In the genomic region with DNA sequence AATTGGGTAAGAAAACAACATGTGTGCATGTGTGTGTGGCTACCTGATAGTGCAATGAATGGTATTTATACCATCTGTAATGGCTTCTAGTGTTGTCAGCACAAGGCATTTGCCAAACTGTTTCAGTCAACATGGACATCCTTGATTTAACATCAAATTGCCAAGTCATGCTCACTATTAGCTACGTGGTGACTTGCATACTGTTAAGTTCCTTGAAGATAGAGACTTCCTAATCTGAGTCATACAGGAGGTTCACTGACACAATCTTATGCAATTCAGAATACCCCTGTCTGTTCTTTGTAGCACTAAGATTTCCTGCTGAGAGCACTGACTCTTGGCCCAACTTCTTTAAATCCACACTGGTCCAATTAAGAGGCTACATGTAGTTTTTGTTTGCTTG, we compare ENCODE assay signal across 14 mouse cellular contexts. TPM values are rescaled to one million over a fixed set of nuclear protein-coding genes. Genes with fewer than 3 reads are reported as not detected.
DNase-seq lines count a peak whose midpoint lies in the region; ATAC-seq lines count a peak whose summit lies in the region.
"Had no signal": no experiment of that assay in that cellular context is flagged by ENCODE, and none has a peak within 500 bp of the region (broad histone marks: within the 10 kb centered on the region; RNA-seq: fewer than 3 reads in every experiment).

No protein-coding gene starts in this region.

- H3K4me1 ChIP-seq in megakaryocyte, embryonic 14.5 days: peaks cover 34% of the 10 kb centered on the region
- H3K4me1 ChIP-seq: embryonic facial prominence, embryonic 10.5 days; midbrain, embryonic 12.5 days had no signal

- H3K27me3 ChIP-seq in megakaryocyte, embryonic 14.5 days (replicated peaks): no peaks in the 10 kb centered on the region
- H3K27me3 ChIP-seq: midbrain, embryonic 12.5 days had no signal

- DNase-seq in A20 (ENCODE audit: low read depth, low spot score) (peak; percentile 29), MN1 (ENCODE audit: low spot score) (peak; percentile 7)
- no peak for DNase-seq in heart, adult 9 months (ENCODE audit: low spot score in 2 of 2)
- no peak for DNase-seq in embryo, embryonic 10.5 days (ENCODE audit: low spot score)
- DNase-seq in ovary, adult 18-20 months (ENCODE audit: low spot score): no peak
- DNase-seq: cerebellum, adult 8-10 months; heart, postnatal 10 days; kidney, postnatal 14 days had no signal

- peak; percentile 98 for ATAC-seq in granulocyte monocyte progenitor cell, adult 5-6 weeks (replicated peaks; ENCODE audit: poor library complexity, severe bottlenecking)
- ATAC-seq: activated CD4-positive, CD25-positive, alpha-beta regulatory T cell, adult 4 months had no signal

- H3K9me3 ChIP-seq in megakaryocyte, embryonic 14.5 days: no peaks in the 10 kb centered on the region
- H3K9me3 ChIP-seq: embryonic facial prominence, embryonic 10.5 days; midbrain, embryonic 12.5 days had no signal

- peak overlapping the region; percentile 14 for H3K4me3 ChIP-seq in megakaryocyte, embryonic 14.5 days (replicated peaks)
- H3K4me3 ChIP-seq: embryonic facial prominence, embryonic 10.5 days; midbrain, embryonic 12.5 days; myocyte had no signal

- peaks cover 39% of the 10 kb centered on the region for H3K36me3 ChIP-seq in megakaryocyte, embryonic 14.5 days (replicated peaks; ENCODE audit: low read length)

RNA-seq across cellular contexts. Expression of gene Esam, which starts 10.4 kb away (rescaled TPM):
- total RNA-seq in granulocyte monocyte progenitor cell, adult 5-6 weeks (2014; fragmentation: Nextera tagmentation): not detected in 2 replicates
- total RNA-seq in granulocyte monocyte progenitor cell, adult 5-6 weeks (2017): not detected in 2 replicates
- 10.7 and 14.5 TPM in 2 replicates for polyA plus RNA-seq in megakaryocyte, embryonic 14.5 days (2012; ENCODE audit: insufficient read depth, low replicate concordance)

RNA-seq across cellular contexts. Expression of gene Vsig2, which starts 21.6 kb away (rescaled TPM):
- total RNA-seq in granulocyte monocyte progenitor cell, adult 5-6 weeks (2014; fragmentation: Nextera tagmentation): 3.1 TPM in 1 of 2 replicates, not detected in the other
- not detected in 2 replicates for total RNA-seq in granulocyte monocyte progenitor cell, adult 5-6 weeks (2017)
- not detected in 2 replicates for polyA plus RNA-seq in megakaryocyte, embryonic 14.5 days (2012; ENCODE audit: insufficient read depth, low replicate concordance)
- polyA plus RNA-seq: activated CD4-positive, CD25-positive, alpha-beta regulatory T cell, adult 4 months; myocyte had no signal

RNA-seq across cellular contexts. Expression of gene Msantd2, which starts 28.3 kb away (rescaled TPM):
- 24.7 and 30.4 TPM in 2 replicates for total RNA-seq in granulocyte monocyte progenitor cell, adult 5-6 weeks (2014; fragmentation: Nextera tagmentation)
- 20.6 and 31.1 TPM in 2 replicates for total RNA-seq in granulocyte monocyte progenitor cell, adult 5-6 weeks (2017)
- 1.5 and 3.5 TPM in 2 replicates for polyA plus RNA-seq in megakaryocyte, embryonic 14.5 days (2012; ENCODE audit: insufficient read depth, low replicate concordance)

RNA-seq across cellular contexts. Expression of gene Nrgn, which starts 35.2 kb away (rescaled TPM):
- 4.3 and 12.5 TPM in 2 replicates for total RNA-seq in granulocyte monocyte progenitor cell, adult 5-6 weeks (2014; fragmentation: Nextera tagmentation)
- total RNA-seq in granulocyte monocyte progenitor cell, adult 5-6 weeks (2017): 1.2 and 1.9 TPM in 2 replicates
- polyA plus RNA-seq in megakaryocyte, embryonic 14.5 days (2012; ENCODE audit: insufficient read depth, low replicate concordance): 5,423 and 8,339 TPM in 2 replicates

RNA-seq across cellular contexts. Expression of gene Siae, which starts 38.0 kb away (rescaled TPM):
- 11.0 and 16.9 TPM in 2 replicates for total RNA-seq in granulocyte monocyte progenitor cell, adult 5-6 weeks (2014; fragmentation: Nextera tagmentation)
- total RNA-seq in granulocyte monocyte progenitor cell, adult 5-6 weeks (2017): 10.3 and 10.8 TPM in 2 replicates
- 0.40 TPM in 1 of 2 replicates, not detected in the other for polyA plus RNA-seq in megakaryocyte, embryonic 14.5 days (2012; ENCODE audit: insufficient read depth, low replicate concordance)

Comparison
In these comparisons a context has a peak if more than half of its experiments do, and no peak if none do; other contexts are left out.
1. DNase-seq: peak in A20 (single experiment) and MN1 (single experiment); none in heart, adult 9 months (0 of 2), embryo, embryonic 10.5 days (single experiment) and ovary, adult 18-20 months (single experiment).